ENCODE assay signal across 8 mouse cellular contexts in genomic region chr6:101366809-101367602, GRCm38 (mm10). TPM values are rescaled to one million over a fixed set of nuclear protein-coding genes. Genes with fewer than 3 reads are reported as not detected.
DNase-seq lines count a peak whose midpoint lies in the region; ATAC-seq and TF ChIP-seq lines count a peak whose summit lies in the region.

No protein-coding gene starts in this region.

- TF ChIP-seq POLR2A in cerebellum, adult 2 months (IDR thresholded peaks at IDR 0.05; ENCODE audit: borderline replicate concordance, insufficient read depth, low read length) = no peak

- no peak overlapping the region for H3K4me3 ChIP-seq in embryonic facial prominence, embryonic 15.5 days (replicated peaks)
- H3K4me3 ChIP-seq in lung, postnatal 0 days (ENCODE audit: low read depth, low read length) = no peak overlapping the region
- no peak overlapping the region for H3K4me3 ChIP-seq in cerebellum, adult 2 months (replicated peaks; ENCODE audit: insufficient read depth, low read depth, low read length)

- H3K9ac ChIP-seq in embryonic facial prominence, embryonic 15.5 days = no peak overlapping the region
- no peak overlapping the region for H3K9ac ChIP-seq in lung, postnatal 0 days (replicated peaks; ENCODE audit: low read depth)

- H3K27ac ChIP-seq in embryonic facial prominence, embryonic 15.5 days (replicated peaks) = 0 out of 2 replicates have a peak overlapping the region, but pooled peaks have one; percentile 7
- H3K27ac ChIP-seq in lung, postnatal 0 days (ENCODE audit: low read length) = peak overlapping the region; percentile 23; the same call in 1 of the 2 replicates
- H3K27ac ChIP-seq in cerebellum, adult 2 months (ENCODE audit: insufficient read depth, low read length) = no peak overlapping the region

- no peak for ATAC-seq in embryonic facial prominence, embryonic 15.5 days (ENCODE audit: insufficient number of reproducible peaks, low FRiP score, low TSS enrichment, low read depth)
- ATAC-seq in lung, postnatal 0 days = peak; percentile 87
- ATAC-seq in megakaryocyte, adult 5-6 weeks (ENCODE audit: poor library complexity, severe bottlenecking) = no peak

- WGBS in embryonic facial prominence, embryonic 15.5 days = 50% methylated on average over 9 of the region's 9 CpGs
- 48% methylated on average over 9 of the region's 9 CpGs for WGBS in lung, postnatal 0 days
- 35% methylated on average over 9 of the region's 9 CpGs for WGBS in cerebellum, adult 2 months

- H3K36me3 ChIP-seq in embryonic facial prominence, embryonic 15.5 days = no peaks in the 10 kb centered on the region
- no peaks in the 10 kb centered on the region for H3K36me3 ChIP-seq in lung, postnatal 0 days (ENCODE audit: insufficient read depth, low read length)

- no peaks in the 10 kb centered on the region for H3K27me3 ChIP-seq in embryonic facial prominence, embryonic 15.5 days
- H3K27me3 ChIP-seq in lung, postnatal 0 days (replicated peaks; ENCODE audit: insufficient read depth, low read length) = no peaks in the 10 kb centered on the region
- H3K27me3 ChIP-seq in cerebellum, adult 2 months (ENCODE audit: control insufficient read depth, insufficient read depth, low read length) = no peaks in the 10 kb centered on the region

- H3K9me3 ChIP-seq in embryonic facial prominence, embryonic 15.5 days (replicated peaks) = no peaks in the 10 kb centered on the region
- no peaks in the 10 kb centered on the region for H3K9me3 ChIP-seq in lung, postnatal 0 days (ENCODE audit: low read length)

- TF ChIP-seq CTCF in lung, postnatal 0 days (IDR thresholded peaks at IDR 0.05) = peak; percentile 7; the same call in 1 of the 2 replicates
- TF ChIP-seq CTCF in cerebellum, adult 2 months (IDR thresholded peaks at IDR 0.05; ENCODE audit: borderline replicate concordance, insufficient read depth, low read depth, low read length) = no peak

- peaks cover 52% of the 10 kb centered on the region for H3K4me1 ChIP-seq in embryonic facial prominence, embryonic 15.5 days
- H3K4me1 ChIP-seq in lung, postnatal 0 days (ENCODE audit: insufficient read depth, low read depth, low read length) = peaks cover 5% of the 10 kb centered on the region; the same call in 1 of the 2 replicates
- no peaks in the 10 kb centered on the region for H3K4me1 ChIP-seq in cerebellum, adult 2 months (ENCODE audit: control insufficient read depth, insufficient read depth, low read length)

- peak; percentile 59 for TF ChIP-seq EP300 in lung, postnatal 0 days (IDR thresholded peaks at IDR 0.05)

- intact Hi-C loops in left cerebral cortex, postnatal 4 days (cut with DNase I) = no loop called here
- intact Hi-C loops in left cerebral cortex, postnatal 25 days (cut with DNase I) = no loop called here
- intact Hi-C loops in heart, postnatal 10 days (cut with DNase I) = no loop called here

- peak; percentile 21 for DNase-seq in left cerebral cortex, postnatal 4 days
- no peak for DNase-seq in left cerebral cortex, postnatal 25 days (ENCODE audit: low spot score in 2 of 2)
- peak; percentile 73 to 76 for DNase-seq in heart, postnatal 10 days
- peak; percentile 83 for DNase-seq in lung, postnatal 0 days (ENCODE audit: low spot score)
- DNase-seq in frontal cortex, postnatal 36 days (ENCODE audit: low spot score in 2 of 2) = no peak
- no peak for DNase-seq in cerebellum, adult 2 months

- H3K4me2 ChIP-seq in embryonic facial prominence, embryonic 15.5 days (replicated peaks) = no peak overlapping the region
- H3K4me2 ChIP-seq in lung, postnatal 0 days (replicated peaks; ENCODE audit: low read depth, low read length) = no peak overlapping the region

RNA-seq across cellular contexts. Expression of gene Pdzrn3, which starts 10.7 kb away (rescaled TPM):
- total RNA-seq in left cerebral cortex, postnatal 4 days (2021) = 10 to 100 TPM; 42.6 to 47.1 TPM
- 10 to 100 TPM; 43.9 to 47.8 TPM for total RNA-seq in left cerebral cortex, postnatal 25 days (2021)
- polyA plus RNA-seq in embryonic facial prominence, embryonic 15.5 days (2015; fragmentation: Nextera tagmentation; extraction: Ambion mirVana) = 17.0 and 18.5 TPM in 2 replicates
- total RNA-seq in heart, postnatal 10 days (2021) = 10 to 100 TPM; 41.4 to 69.5 TPM
- polyA plus RNA-seq in lung, postnatal 0 days (2015; fragmentation: Nextera tagmentation; extraction: Ambion mirVana) = 5.9 and 7.4 TPM in 2 replicates
- 1.9 and 2.2 TPM in 2 replicates for polyA plus RNA-seq in cerebellum, adult 2 months (2012; rRNA removed)
- 0.07 TPM in 1 of 2 replicates, not detected in the other for total RNA-seq in megakaryocyte, adult 5-6 weeks (2015)
- not detected in 2 replicates for total RNA-seq in megakaryocyte, adult 5-6 weeks (2017)

Comparison
In these comparisons a context has a peak if more than half of its experiments do, and no peak if none do; other contexts are left out.
1. DNase-seq: peak in left cerebral cortex, postnatal 4 days (single experiment), heart, postnatal 10 days (2 of 2) and lung, postnatal 0 days (single experiment); none in left cerebral cortex, postnatal 25 days (0 of 2), frontal cortex, postnatal 36 days (0 of 2) and cerebellum, adult 2 months (0 of 2).
2. RNA of gene Pdzrn3, which starts 10.7 kb away (total RNA-seq): 41.4 to 69.5 TPM in heart, postnatal 10 days, 43.9 to 47.8 TPM in left cerebral cortex, postnatal 25 days and 42.6 to 47.1 TPM in left cerebral cortex, postnatal 4 days; 0.07 TPM in megakaryocyte, adult 5-6 weeks; every median in the first group is over 10 times any median in the second.